Mouse (Mus musculus) stomach, embryonic 16.5 days (tissue): ENCODE data around the gene Nup153. TPM values are rescaled to one million over a fixed set of nuclear protein-coding genes. Genes with fewer than 3 reads are reported as not detected.

Experiments
- ATAC-seq: fragments of 200-750 bp; cut with Nextera tagmentation; 2 replicates; pipeline ENCODE4 v1.8.0; 2017; ENCODE audit warnings: moderate number of reproducible peaks, moderate TSS enrichment; ENCODE audit not compliant: insufficient read depth, low FRiP score
- H3K27ac ChIP-seq: fragments of 300-500 bp; sonication (generic); 2 replicates; pipeline ENCODE4 v1.5.1; 2014; ENCODE audit warnings: low read length
- H3K27me3 ChIP-seq: fragments of 300-500 bp; sonication (generic); 2 replicates; pipeline ENCODE4 v1.6.1; 2014; ENCODE audit warnings: low read length, control low read depth, mixed read lengths; ENCODE audit not compliant: control insufficient read depth, insufficient read depth
- H3K36me3 ChIP-seq: fragments of 300-500 bp; sonication (generic); 2 replicates; pipeline ENCODE4 v1.6.1; 2014; ENCODE audit warnings: low read length; ENCODE audit not compliant: control insufficient read depth, insufficient read depth
- H3K4me1 ChIP-seq: fragments of 300-500 bp; sonication (generic); 2 replicates; pipeline ENCODE4 v1.6.1; 2014; ENCODE audit warnings: low read length, control low read depth, mixed read lengths; ENCODE audit not compliant: control insufficient read depth, insufficient read depth
- H3K4me2 ChIP-seq: fragments of 300-500 bp; sonication (generic); 2 replicates; pipeline ENCODE4 v1.6.1; 2014; ENCODE audit warnings: low read depth, low read length, mixed read lengths
- H3K4me3 ChIP-seq: fragments of 300-500 bp; sonication (generic); replicated peaks from 2 replicates; pipeline ENCODE4 v1.5.1; 2014; ENCODE audit warnings: mild to moderate bottlenecking, low read length
- H3K9ac ChIP-seq: fragments of 300-500 bp; sonication (generic); 2 replicates; pipeline ENCODE4 v1.6.1; 2014; ENCODE audit warnings: low read length
- H3K9me3 ChIP-seq: fragments of 300-500 bp; sonication (generic); replicated peaks from 2 replicates; pipeline ENCODE4 v1.6.1; 2016; ENCODE audit warnings: low read length, control low read depth; ENCODE audit not compliant: control insufficient read depth
- WGBS: fragments of 180-500 bp; shearing (Covaris S2); extraction: QIAGEN DNeasy Blood & Tissue Kit; methylation state at CpG from one replicate; pipeline ENCODE4 v1.1.7; 2014; 5-methylcytosine and 5-hydroxymethylcytosine counted together
- polyA plus RNA-seq: library from polyadenylated mRNA; unstranded; fragments of >200 nt; fragmentation: Nextera tagmentation; extraction: Ambion mirVana; gene quantifications from 2 replicates; pipeline ENCODE4 v1.2.1, GENCODE M21; 2015

Gene Nup153
- polyA plus RNA-seq, 1 experiment from 2014 or later, result 18.5 TPM

DNA sequence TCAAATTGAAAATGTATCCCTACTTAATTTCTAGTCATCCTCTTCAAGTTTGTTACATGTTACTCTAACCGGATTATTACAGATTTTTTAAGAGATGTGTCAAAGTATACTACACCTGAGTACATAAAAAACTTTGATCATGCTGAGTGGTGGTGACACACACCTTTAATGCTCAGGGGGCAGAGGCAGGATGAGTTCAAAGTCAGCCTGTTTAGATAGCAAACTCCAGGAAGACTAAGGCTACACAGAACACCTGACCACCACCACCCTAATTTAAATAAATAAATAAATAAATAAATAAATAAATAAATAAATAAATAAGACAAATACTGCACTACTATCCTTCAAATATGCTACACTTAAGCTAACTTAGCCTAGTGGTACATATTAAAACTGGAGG is 31.8 kb downstream of the Nup153 start:
- 76% methylated on average over 1 of the region's 1 CpGs for WGBS
- Histone ChIP-seq H3K9me3 (no peaks in the 10 kb centered on the region), H3K9ac (no peak overlapping the region), H3K27me3 (no peaks in the 10 kb centered on the region), H3K36me3 (peaks cover 7% of the 10 kb centered on the region; the same call in 1 of the 2 replicates), H3K4me2 (no peak overlapping the region), H3K4me3 (no peak overlapping the region), H3K4me1 (no peaks in the 10 kb centered on the region), H3K27ac (no peak overlapping the region)
- no peak for ATAC-seq

DNA sequence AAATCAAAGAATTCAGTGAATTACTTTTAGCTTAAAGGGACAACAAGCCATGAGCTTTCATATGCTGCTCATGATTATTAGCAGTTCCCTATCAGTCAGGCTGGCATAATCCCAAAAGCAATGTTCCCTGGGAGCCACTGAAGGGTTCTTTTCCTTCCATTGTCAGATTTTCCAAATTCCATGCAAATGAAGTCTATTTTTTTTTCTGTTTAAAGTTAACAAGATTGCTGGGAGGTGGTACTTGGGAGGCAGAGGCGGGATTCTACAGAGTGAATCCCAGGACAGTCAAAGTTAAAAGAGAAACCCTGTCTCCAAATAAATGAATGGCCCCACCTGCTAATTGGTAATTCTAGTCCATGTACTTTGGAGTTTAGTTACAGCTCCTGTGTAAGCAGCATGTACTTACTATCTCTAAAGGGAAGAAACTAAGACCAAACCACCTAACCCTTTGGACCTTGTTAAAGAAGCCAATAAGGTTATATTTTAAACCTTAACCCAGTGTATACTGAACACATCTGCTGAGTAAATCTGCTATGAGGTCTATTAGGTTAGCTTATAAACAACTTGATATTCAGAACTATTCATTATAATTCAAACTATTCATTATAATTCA is 32.3 kb downstream of the Nup153 start:
- no peak overlapping the region for H3K27ac ChIP-seq
- peaks cover 7% of the 10 kb centered on the region; the same call in 1 of the 2 replicates for H3K36me3 ChIP-seq
- no peak overlapping the region for H3K4me2 ChIP-seq
- H3K27me3 ChIP-seq, result no peaks in the 10 kb centered on the region
- no peaks in the 10 kb centered on the region for H3K9me3 ChIP-seq
- no peak overlapping the region for H3K4me3 ChIP-seq
- H3K9ac ChIP-seq, result no peak overlapping the region
- ATAC-seq, result no peak
- H3K4me1 ChIP-seq, result no peaks in the 10 kb centered on the region
- 73% methylated on average over 1 of the region's 1 CpGs for WGBS

DNA sequence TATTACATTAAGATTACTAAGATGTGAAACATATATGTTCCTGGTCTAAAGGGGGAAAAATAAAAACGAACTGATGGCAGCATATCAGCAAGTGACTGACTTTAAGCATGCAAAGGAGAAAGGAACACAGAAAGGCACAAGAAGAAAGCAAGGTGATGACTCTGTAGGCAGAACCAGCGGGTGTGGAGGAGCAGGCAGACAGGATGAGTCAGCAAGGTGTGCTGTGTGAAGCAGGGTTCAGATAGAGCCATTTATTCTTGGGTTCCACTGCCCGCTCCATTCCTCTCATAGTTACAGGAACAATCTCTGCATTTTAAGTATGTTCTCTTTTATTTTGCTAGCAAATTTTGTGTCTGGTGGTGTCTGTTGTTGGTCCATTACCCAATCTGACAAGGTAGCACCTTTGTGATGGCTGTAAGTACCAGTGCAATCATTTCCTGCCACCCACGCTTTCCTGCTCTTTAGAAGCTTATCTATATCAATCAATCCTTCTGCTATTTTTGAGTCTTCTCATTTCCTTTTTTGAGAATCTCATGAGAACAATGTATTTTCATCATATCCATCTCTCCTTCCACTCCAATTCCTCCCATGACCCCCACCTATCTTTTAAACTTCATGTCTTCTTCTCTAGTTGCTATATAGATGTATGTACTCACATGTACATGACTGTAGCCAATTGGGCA is 37.0 kb downstream of the Nup153 start:
- H3K36me3 ChIP-seq, result peaks cover 10% of the 10 kb centered on the region; the same call in 1 of the 2 replicates

DNA sequence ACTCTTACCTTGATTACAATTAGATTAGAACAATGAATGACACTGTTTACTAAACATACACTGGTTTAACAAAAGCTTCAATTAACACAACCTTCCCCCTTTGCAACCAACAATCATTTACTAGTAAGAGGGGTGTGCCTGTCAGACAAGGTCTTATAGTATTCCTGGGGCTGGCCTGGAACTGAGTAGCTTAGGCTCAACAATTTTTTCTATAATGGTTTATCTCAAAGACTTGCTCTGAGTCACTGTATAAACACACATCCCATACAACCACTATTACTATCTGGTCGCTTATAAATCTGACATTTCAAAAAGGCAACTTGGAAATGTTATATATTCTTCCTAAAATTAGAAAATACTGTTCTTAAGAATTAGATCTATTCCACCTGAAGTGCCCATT is 44.4 kb downstream of the Nup153 start:
- Histone ChIP-seq H3K4me1 (no peaks in the 10 kb centered on the region), H3K27ac (no peak overlapping the region), H3K27me3 (no peaks in the 10 kb centered on the region), H3K9me3 (no peaks in the 10 kb centered on the region), H3K4me2 (no peak overlapping the region), H3K36me3 (peaks cover 4% of the 10 kb centered on the region), H3K9ac (no peak overlapping the region), H3K4me3 (no peak overlapping the region)
- WGBS, result 65% methylated on average over 1 of the region's 1 CpGs
- no peak for ATAC-seq

More for the DNA sequence above, 37.0 kb downstream of the Nup153 start:
- H3K27ac ChIP-seq, result no peak overlapping the region
- no peaks in the 10 kb centered on the region for H3K4me1 ChIP-seq
- no peak overlapping the region for H3K9ac ChIP-seq
- no peak for ATAC-seq
- H3K9me3 ChIP-seq, result no peaks in the 10 kb centered on the region
- 77% methylated on average over 4 of the region's 4 CpGs for WGBS
- H3K4me2 ChIP-seq, result no peak overlapping the region
- H3K27me3 ChIP-seq, result no peaks in the 10 kb centered on the region
- no peak overlapping the region for H3K4me3 ChIP-seq

DNA sequence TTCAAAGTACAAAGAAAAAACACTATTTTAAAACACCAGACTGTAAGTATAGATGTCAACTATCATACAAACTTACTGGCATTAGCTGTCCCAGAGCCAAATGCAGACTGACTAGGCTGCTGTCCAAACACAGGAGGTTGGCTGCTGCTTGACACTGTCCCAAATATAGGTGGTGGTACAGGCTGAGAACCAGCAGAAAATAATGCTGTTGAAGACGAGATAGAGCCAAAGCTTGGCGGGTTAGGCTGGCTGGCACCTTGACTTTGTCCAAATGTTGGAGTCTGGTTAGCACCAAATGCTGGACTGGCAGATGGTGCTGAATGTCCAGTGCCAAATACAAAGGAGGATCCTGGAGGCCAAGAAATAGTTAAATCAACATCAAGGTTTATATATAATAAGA is 44.8 kb downstream of the Nup153 start:
- WGBS, result 84% methylated on average over 2 of the region's 2 CpGs

DNA sequence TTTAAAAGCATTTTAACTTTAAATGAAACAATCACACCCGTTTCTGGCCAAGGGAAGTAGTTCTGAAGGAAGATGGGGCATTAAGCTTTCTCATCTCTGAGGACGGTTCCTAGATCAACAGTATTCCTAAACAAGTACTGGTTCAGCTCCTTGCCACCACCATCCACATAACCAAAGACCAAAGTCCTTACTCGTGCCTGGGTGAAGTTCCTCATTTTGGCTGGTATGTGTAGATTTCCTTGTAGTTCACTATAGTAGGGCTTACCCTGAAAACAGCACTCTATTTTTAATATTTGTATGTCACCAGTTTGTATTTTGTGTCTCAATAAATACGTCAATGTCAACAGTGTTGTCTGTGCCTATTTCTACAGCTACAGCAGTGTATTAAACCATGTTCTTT is 50.0 kb downstream of the Nup153 start:
- 82% methylated on average over 4 of the region's 4 CpGs for WGBS
- H3K36me3 ChIP-seq, result peaks cover 3% of the 10 kb centered on the region

More for the DNA sequence above, 44.8 kb downstream of the Nup153 start:
- H3K4me3 ChIP-seq, result no peak overlapping the region
- no peak for ATAC-seq
- H3K9ac ChIP-seq, result no peak overlapping the region
- H3K36me3 ChIP-seq, result peaks cover 4% of the 10 kb centered on the region
- no peaks in the 10 kb centered on the region for H3K27me3 ChIP-seq
- no peak overlapping the region for H3K27ac ChIP-seq
- no peaks in the 10 kb centered on the region for H3K9me3 ChIP-seq
- H3K4me2 ChIP-seq, result no peak overlapping the region
- no peaks in the 10 kb centered on the region for H3K4me1 ChIP-seq

DNA sequence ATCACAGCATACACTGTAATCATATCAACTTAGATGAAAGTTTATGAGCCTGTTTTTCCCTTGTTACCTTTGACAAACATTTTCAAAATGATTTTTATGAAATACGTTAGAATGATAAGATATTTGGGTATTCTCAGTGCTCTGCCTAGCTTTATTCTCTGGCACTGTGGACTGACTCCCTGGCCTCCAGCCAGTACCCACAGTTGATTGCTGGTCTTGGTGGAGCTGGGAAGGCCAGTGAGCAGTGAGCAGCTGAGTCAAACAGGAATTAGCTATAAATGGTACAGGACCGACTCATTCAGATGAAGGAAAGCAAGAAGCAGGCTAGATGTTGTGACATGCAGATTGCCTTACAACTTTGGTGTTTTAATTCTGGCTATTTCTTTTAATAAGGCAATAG is 53.1 kb downstream of the Nup153 start:
- no peak for ATAC-seq
- WGBS, result 79% methylated on average over 2 of the region's 2 CpGs
- no peak overlapping the region for H3K4me2 ChIP-seq

More for the DNA sequence above, 50.0 kb downstream of the Nup153 start:
- ATAC-seq, result no peak
- Histone ChIP-seq H3K9ac (no peak overlapping the region), H3K4me1 (no peaks in the 10 kb centered on the region), H3K9me3 (no peaks in the 10 kb centered on the region), H3K27me3 (no peaks in the 10 kb centered on the region), H3K4me3 (no peak overlapping the region), H3K27ac (no peak overlapping the region), H3K4me2 (no peak overlapping the region)

DNA sequence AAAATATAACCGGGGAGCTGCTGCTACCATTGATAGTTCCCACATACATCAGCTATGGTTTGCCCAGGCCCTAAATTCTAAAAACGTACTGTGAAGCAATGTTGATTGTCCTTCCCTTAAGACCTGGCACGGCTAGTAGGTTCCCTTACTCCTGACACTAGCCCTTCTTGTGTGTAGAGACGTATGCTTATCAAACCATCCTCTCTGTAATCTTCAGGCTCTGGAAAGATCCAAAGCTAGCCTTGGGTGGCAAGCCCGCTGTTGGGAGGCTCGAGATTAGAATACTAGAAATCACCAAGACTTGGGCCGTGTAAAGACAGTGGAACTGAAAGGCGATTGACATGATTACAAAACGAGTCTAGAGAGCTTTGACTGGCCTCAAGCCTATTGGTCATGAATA is 57.2 kb downstream of the Nup153 start:
- no peak for ATAC-seq
- Histone ChIP-seq H3K4me2 (peak overlapping the region; percentile 83), H3K36me3 (0 out of 2 replicates have a peak, but pooled peaks cover 3% of the 10 kb centered on the region), H3K4me3 (peak overlapping the region; percentile 86), H3K27ac (no peak overlapping the region), H3K4me1 (peaks cover 5% of the 10 kb centered on the region; the same call in 1 of the 2 replicates), H3K9ac (peak overlapping the region; percentile 94), H3K27me3 (no peaks in the 10 kb centered on the region), H3K9me3 (no peaks in the 10 kb centered on the region)
- 59% methylated on average over 9 of the region's 9 CpGs for WGBS

More for the DNA sequence above, 53.1 kb downstream of the Nup153 start:
- Histone ChIP-seq H3K4me3 (no peak overlapping the region), H3K27ac (no peak overlapping the region), H3K4me1 (peaks cover 5% of the 10 kb centered on the region; the same call in 1 of the 2 replicates), H3K9me3 (no peaks in the 10 kb centered on the region), H3K9ac (no peak overlapping the region), H3K27me3 (no peaks in the 10 kb centered on the region), H3K36me3 (peaks cover 3% of the 10 kb centered on the region; the same call in 1 of the 2 replicates)

DNA sequence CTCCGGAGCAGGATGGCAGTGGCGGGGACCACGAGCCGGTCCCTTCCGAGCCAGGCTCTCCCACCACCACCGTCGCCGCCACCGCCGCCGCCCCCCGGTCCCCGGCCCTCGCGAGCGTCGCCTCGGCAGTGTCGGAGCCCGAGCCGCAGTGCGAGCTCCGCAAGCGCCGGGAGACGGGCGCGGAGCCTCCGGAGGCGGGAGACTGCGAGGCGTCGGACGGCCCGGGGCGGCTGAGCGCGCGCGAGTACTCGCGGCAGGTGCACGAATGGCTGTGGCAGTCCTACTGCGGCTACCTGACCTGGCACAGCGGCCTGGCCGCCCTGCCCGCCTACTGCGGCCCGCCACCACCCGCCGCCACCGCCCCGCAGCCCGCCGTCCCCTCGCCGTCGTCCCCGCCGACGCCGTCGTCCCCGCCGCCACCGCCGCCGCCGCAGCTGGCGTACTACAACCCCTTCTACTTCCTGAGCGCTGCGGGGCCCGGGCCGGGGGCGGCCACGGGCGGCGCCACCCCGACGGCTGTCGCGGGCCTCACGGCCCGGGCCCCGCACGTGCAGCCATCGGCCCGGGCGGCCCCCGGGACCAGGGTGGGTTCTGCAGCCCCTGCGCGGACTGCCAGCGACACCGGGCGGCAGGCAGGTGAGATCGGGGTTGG is 58.0 kb downstream of the Nup153 start:
- peak overlapping the region; percentile 86 for H3K4me3 ChIP-seq
- no peaks in the 10 kb centered on the region for H3K27me3 ChIP-seq
- H3K27ac ChIP-seq, result peak overlapping the region; percentile 66
- 0 out of 2 replicates have a peak, but pooled peaks cover 3% of the 10 kb centered on the region for H3K36me3 ChIP-seq
- under 1% methylated on average over 77 of the region's 96 CpGs for WGBS
- H3K4me1 ChIP-seq, result peaks cover 5% of the 10 kb centered on the region; the same call in 1 of the 2 replicates
- peak overlapping the region; percentile 94 for H3K9ac ChIP-seq
- ATAC-seq, result peak; percentile 65; the same call in 1 of the 2 replicates
- peak overlapping the region; percentile 83 for H3K4me2 ChIP-seq
- H3K9me3 ChIP-seq, result no peaks in the 10 kb centered on the region
